Mouse (Mus musculus): ENCODE measurements around the gene Odf3l1. TPM values are rescaled to one million over a fixed set of nuclear protein-coding genes. Genes with fewer than 3 reads are reported as not detected.

Odf3l1 gene
- total and polyA plus RNA-seq, 3 experiments: not detected

GRCm38 (mm10) chr9:56825476-56826213, 38.8 kb downstream of the Odf3l1 start:
- Histone ChIP-seq H3K36me3 (replicated peaks in 1 of 2; ENCODE audit: control insufficient read depth in 1 of 2, insufficient read depth in 1 of 2, low read length in 1 of 2) (no peaks in the 10 kb centered on the region), H3K4me3 (replicated peaks in 1 of 3; ENCODE audit: low read depth in 2 of 3, low read length in 2 of 3, poor library complexity in 1 of 3) (no peak overlapping the region), H3K9me3 (replicated peaks; ENCODE audit: low read length) (no peaks in the 10 kb centered on the region), H3K4me2 (ENCODE audit: insufficient read depth, low read depth, poor library complexity, severe bottlenecking) (no peak overlapping the region), H3K27me3 (replicated peaks) (peaks cover 67% of the 10 kb centered on the region), H3K27ac (ENCODE audit: insufficient read depth, low read depth) (no peak overlapping the region), H3K9ac (ENCODE audit: insufficient read depth, low read depth) (no peak overlapping the region), H3K4me1 (ENCODE audit: control insufficient read depth in 1 of 2, insufficient read depth in 2 of 2) (peaks cover 1 to 20% of the 10 kb centered on the region in 2 experiments; a peak in 3 of 4 replicates), H3K79me2 (replicated peaks; ENCODE audit: control insufficient read depth, extremely low read depth, insufficient read depth, poor library complexity, severe bottlenecking) (no peaks in the 10 kb centered on the region)
- dilution Hi-C loops (cut with MboI; ENCODE audit: extremely low pct_ligation_motif_present, extremely low pct_unique_long_range_greater_than_20kb, low sequenced_read_pairs) (no loop called here), in situ Hi-C loops (cut with MboI; ENCODE audit: low pct_ligation_motif_present, low pct_unique_long_range_greater_than_20kb, low sequenced_read_pairs) (no loop called here)
- TF ChIP-seq TCF12 (IDR thresholded peaks at IDR 0.05; ENCODE audit: low read depth, low read length) (no peak), EP300 (IDR thresholded peaks at IDR 0.05; ENCODE audit: low read length) (no peak), CHD2 (IDR thresholded peaks at IDR 0.05; ENCODE audit: low read length) (no peak), RCOR1 (conservative IDR thresholded peaks at IDR 0.05; ENCODE audit: low read depth, low read length) (no peak), USF1 (IDR thresholded peaks at IDR 0.05; ENCODE audit: low read depth, low read length) (no peak), ZMIZ1 (IDR thresholded peaks at IDR 0.05; ENCODE audit: low read depth, low read length) (no peak), GABPA (IDR thresholded peaks at IDR 0.05; ENCODE audit: insufficient replicate concordance, low read depth, low read length) (no peak), ZNF384 (IDR thresholded peaks at IDR 0.05; ENCODE audit: low read depth, low read length) (no peak)
- no peak for DNase-seq (ENCODE audit: extremely low read depth)

- dilution Hi-C loops (cut with MboI; ENCODE audit: extremely low pct_ligation_motif_present, extremely low pct_unique_long_range_greater_than_20kb, low sequenced_read_pairs) (no loop called here), in situ Hi-C loops (cut with MboI; ENCODE audit: low pct_ligation_motif_present, low pct_unique_long_range_greater_than_20kb, low sequenced_read_pairs) (no loop called here)
- TF ChIP-seq MYC (IDR thresholded peaks at IDR 0.05; ENCODE audit: low read depth, low read length) (no peak), SMC3 (IDR thresholded peaks at IDR 0.05; ENCODE audit: low read depth, low read length) (peak; percentile 41), CTCF (conservative IDR thresholded peaks at IDR 0.05 in 1 of 2, IDR thresholded peaks at IDR 0.05 in 1 of 2; ENCODE audit: low read depth in 2 of 2, low read length in 2 of 2) (peak in 1 of 2 experiments; percentile 46; a peak in 2 of 4 replicates), RAD21 (IDR thresholded peaks at IDR 0.05; ENCODE audit: low read depth, low read length) (peak; percentile 2; the same call in 1 of the 2 replicates)
- no peak overlapping the region for H3K27ac ChIP-seq (ENCODE audit: insufficient read depth, low read depth)
- DNase-seq (ENCODE audit: extremely low read depth): peak; percentile 5
- H3K4me1 ChIP-seq (ENCODE audit: control insufficient read depth in 1 of 2, insufficient read depth in 2 of 2): peaks cover 0 to 12% of the 10 kb centered on the region in 2 experiments; a peak in 2 of 4 replicates
- H3K79me2 ChIP-seq (replicated peaks; ENCODE audit: control insufficient read depth, extremely low read depth, insufficient read depth, poor library complexity, severe bottlenecking): no peaks in the 10 kb centered on the region
- H3K36me3 ChIP-seq (replicated peaks in 1 of 2; ENCODE audit: control insufficient read depth in 1 of 2, insufficient read depth in 1 of 2, low read length in 1 of 2): no peaks in the 10 kb centered on the region
- H3K4me2 ChIP-seq (ENCODE audit: insufficient read depth, low read depth, poor library complexity, severe bottlenecking): no peak overlapping the region
- no peaks in the 10 kb centered on the region for H3K9me3 ChIP-seq (replicated peaks; ENCODE audit: low read length)
- no peak overlapping the region for H3K9ac ChIP-seq (ENCODE audit: insufficient read depth, low read depth)
- peaks cover 61% of the 10 kb centered on the region for H3K27me3 ChIP-seq (replicated peaks)
- no peak overlapping the region for H3K4me3 ChIP-seq (replicated peaks in 1 of 3; ENCODE audit: low read depth in 2 of 3, low read length in 2 of 3, poor library complexity in 1 of 3)
These were observed 39.6 kb downstream of the Odf3l1 start for GRCm38 (mm10) chr9:56824900-56825299.

- Histone ChIP-seq H3K27me3 (replicated peaks) (peaks cover 74% of the 10 kb centered on the region), H3K4me2 (ENCODE audit: insufficient read depth, low read depth, poor library complexity, severe bottlenecking) (no peak overlapping the region), H3K4me1 (ENCODE audit: control insufficient read depth in 1 of 2, insufficient read depth in 2 of 2) (peaks cover 8 to 15% of the 10 kb centered on the region in 2 experiments; a peak in 3 of 4 replicates), H3K4me3 (replicated peaks in 1 of 3; ENCODE audit: low read depth in 2 of 3, low read length in 2 of 3, poor library complexity in 1 of 3) (no peak overlapping the region), H3K79me2 (replicated peaks; ENCODE audit: control insufficient read depth, extremely low read depth, insufficient read depth, poor library complexity, severe bottlenecking) (no peaks in the 10 kb centered on the region), H3K9ac (ENCODE audit: insufficient read depth, low read depth) (no peak overlapping the region), H3K36me3 (replicated peaks in 1 of 2; ENCODE audit: control insufficient read depth in 1 of 2, insufficient read depth in 1 of 2, low read length in 1 of 2) (no peaks in the 10 kb centered on the region), H3K9me3 (replicated peaks; ENCODE audit: low read length) (peaks cover 9% of the 10 kb centered on the region), H3K27ac (ENCODE audit: insufficient read depth, low read depth) (no peak overlapping the region)
- TF ChIP-seq KAT2A (IDR thresholded peaks at IDR 0.05; ENCODE audit: insufficient replicate concordance, low read length): no peak
- TF ChIP-seq JUN (IDR thresholded peaks at IDR 0.05; ENCODE audit: insufficient read depth, low read depth, low read length): no peak
- TF ChIP-seq USF2 (conservative IDR thresholded peaks at IDR 0.05; ENCODE audit: low read depth, low read length): no peak
- no peak for TF ChIP-seq MYC (IDR thresholded peaks at IDR 0.05; ENCODE audit: low read depth, low read length)
- no peak for TF ChIP-seq ZMIZ1 (IDR thresholded peaks at IDR 0.05; ENCODE audit: low read depth, low read length)
- TF ChIP-seq UBTF (IDR thresholded peaks at IDR 0.05; ENCODE audit: low read depth, low read length): no peak
- no peak for TF ChIP-seq MAFK (IDR thresholded peaks at IDR 0.05; ENCODE audit: insufficient replicate concordance, low read length)
- TF ChIP-seq CTCF (conservative IDR thresholded peaks at IDR 0.05 in 1 of 2, IDR thresholded peaks at IDR 0.05 in 1 of 2; ENCODE audit: low read depth in 2 of 2, low read length in 2 of 2): no peak
- TF ChIP-seq MAX (IDR thresholded peaks at IDR 0.05; ENCODE audit: low read length): no peak
- TF ChIP-seq SIN3A (IDR thresholded peaks at IDR 0.05; ENCODE audit: low read length): no peak
- dilution Hi-C loops (cut with MboI; ENCODE audit: extremely low pct_ligation_motif_present, extremely low pct_unique_long_range_greater_than_20kb, low sequenced_read_pairs) (no loop called here), in situ Hi-C loops (cut with MboI; ENCODE audit: low pct_ligation_motif_present, low pct_unique_long_range_greater_than_20kb, low sequenced_read_pairs) (no loop called here)
- DNase-seq (ENCODE audit: extremely low read depth): no peak
These were observed 53.6 kb downstream of the Odf3l1 start for GRCm38 (mm10) chr9:56810916-56811315.

Data from CH12.LX (cell line).